Mouse (Mus musculus) olfactory bulb, adult 2 months (tissue): ENCODE results near the gene Steap3.

Source experiments
- CTCF ChIP-seq: fragments of 200-500 bp; IDR thresholded peaks from 2 replicates; pipeline ENCODE4 v1.5.1; 2012; ENCODE audit warnings: low read depth, mild to moderate bottlenecking, low read length, moderate library complexity; ENCODE audit not compliant: insufficient read depth
- POLR2A ChIP-seq: fragments of 200-500 bp; IDR thresholded peaks from 2 replicates; pipeline ENCODE4 v1.6.1; 2012; ENCODE audit warnings: mild to moderate bottlenecking, low read depth, low read length, moderate library complexity; ENCODE audit not compliant: insufficient read depth

DNA sequence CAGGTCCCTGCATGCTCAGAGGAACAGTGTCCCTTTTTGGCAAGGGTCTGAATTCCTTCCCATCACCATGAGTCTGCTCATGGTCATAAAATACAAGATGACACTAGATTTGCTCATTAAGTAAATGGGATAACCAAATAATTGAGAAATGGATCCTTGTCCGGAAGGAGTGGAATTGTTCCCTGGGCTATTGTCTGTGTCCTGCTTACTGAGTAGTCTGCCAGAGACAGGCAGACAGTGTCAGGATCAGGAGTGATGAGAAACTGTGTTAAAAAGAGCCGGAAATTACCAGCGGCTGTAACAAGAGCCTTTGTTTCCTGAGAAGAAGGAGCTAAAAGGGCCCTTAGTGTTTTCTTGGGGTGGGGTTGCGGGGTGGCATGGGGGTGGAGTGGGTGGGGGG is 15.2 kb upstream of the Steap3 start:
- TF ChIP-seq CTCF (no peak), POLR2A (no peak)
